Mouse (Mus musculus) monocyte, adult 59 days (primary cell): ENCODE measurements around the gene Lmod1. TPM values are rescaled to one million over a fixed set of nuclear protein-coding genes. Genes with fewer than 3 reads are reported as not detected.

ENCODE experiments used
- total RNA-seq, 2 experiments: library from RNA; stranded (reverse); gene quantifications; one replicate each; pipeline ENCODE4 v1.2.4; 2023

Gene Lmod1
- total RNA-seq = not detected

GRCm38 (mm10) chr1:135324571-135324970 is at the start of gene Lmod1:
Gene Lmod1 (plus strand): TSS chr1:135324807.

DNA sequence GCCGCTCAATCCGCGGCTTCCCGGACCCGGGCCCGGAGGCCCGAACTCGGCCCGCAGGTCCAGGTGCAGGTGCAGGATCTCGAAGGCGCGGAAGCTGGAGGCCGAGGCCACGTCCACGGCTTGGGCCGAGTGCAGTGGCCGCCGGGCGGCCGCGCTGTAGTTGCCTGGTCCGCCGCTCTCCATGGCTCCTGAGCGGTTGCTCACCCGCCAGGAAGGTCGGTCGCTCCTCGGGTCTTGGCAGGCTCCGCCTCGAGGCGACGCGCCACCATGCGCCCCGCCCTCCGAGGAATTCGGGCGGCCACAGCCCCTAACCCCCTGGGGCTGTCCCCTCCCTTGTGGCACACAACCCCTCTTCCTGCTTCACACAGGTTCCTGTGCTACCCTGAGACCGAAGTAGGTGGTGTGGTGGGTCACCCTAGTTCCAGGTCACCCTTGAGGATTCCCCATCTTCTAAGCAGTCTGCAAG is 40.7 kb upstream of the Lmod1 start, which contains the start of gene Rnpep:
Gene Rnpep, minus strand, starts transcription at position 259 of the 466 bp plus-strand sequence.

DNA sequence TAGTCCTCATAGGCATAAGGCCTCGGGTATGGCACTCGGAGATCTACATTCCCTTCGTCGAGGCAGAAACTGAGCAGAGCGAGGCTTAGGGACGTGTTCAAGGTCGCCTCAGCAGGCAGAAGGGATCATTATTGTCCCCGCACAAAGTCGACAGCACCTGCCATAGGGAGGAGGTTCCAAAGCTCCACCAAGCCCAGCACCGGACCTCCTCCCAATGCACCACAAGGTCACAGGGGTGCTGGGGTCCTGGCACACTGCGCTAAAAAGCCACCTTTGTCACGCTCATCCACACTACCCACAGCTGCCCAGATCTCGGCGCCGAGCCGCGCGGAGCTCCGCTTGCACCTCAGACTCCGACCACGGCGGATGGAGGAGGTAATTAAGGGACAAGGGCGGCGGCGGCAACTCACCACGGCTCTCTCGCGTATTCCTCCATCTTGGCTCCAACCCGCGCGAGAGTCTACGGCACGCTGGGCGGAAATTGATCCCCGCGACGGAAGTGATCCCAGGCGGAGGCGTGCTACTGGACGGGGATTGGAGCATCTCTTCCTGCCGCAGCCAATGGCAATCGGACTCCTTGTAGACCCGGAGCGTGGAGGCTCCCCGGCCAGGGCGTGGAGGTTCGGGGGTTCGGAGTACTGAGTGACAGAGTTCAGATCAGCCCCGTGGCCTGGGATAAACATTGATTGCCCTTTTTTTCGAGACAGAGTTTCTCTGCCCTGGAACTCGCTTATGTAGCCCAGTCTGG is 11.1 kb upstream of the Lmod1 start, which contains the start of gene Timm17a:
Gene Timm17a, minus strand, starts transcription at position 495 of the 748 bp plus-strand sequence.

GRCm38 (mm10) chr1:135374868-135375581 is 50.4 kb downstream of the Lmod1 start, which contains the start of gene Shisa4:
Gene Shisa4 (minus strand): TSS chr1:135375237.

Other genes with a start within 250 kb of the Lmod1 start
- gene Lgr6, start 219.5 kb upstream of the Lmod1 start, total RNA-seq = not detected
- gene Ptpn7, start 192.1 kb upstream of the Lmod1 start, total RNA-seq = 10 to 100 TPM; 13.2 to 15.3 TPM
- gene Arl8a, start 178.0 kb upstream of the Lmod1 start, total RNA-seq = 100 to 1,000 TPM; 162 to 177 TPM
- not detected for gene Gpr37l1, start 157.1 kb upstream of the Lmod1 start, total RNA-seq
- gene Elf3, start 66.2 kb upstream of the Lmod1 start, total RNA-seq = not detected
- 100 to 1,000 TPM; 160 to 174 TPM for gene Rnpep, start 40.7 kb upstream of the Lmod1 start, total RNA-seq
- 10 to 100 TPM; 36.8 to 37.1 TPM for gene Timm17a, start 11.0 kb upstream of the Lmod1 start, total RNA-seq
- gene Shisa4, start 50.4 kb downstream of the Lmod1 start, total RNA-seq = under 1 TPM in 1 of 2 experiments, not detected in 1; 0.76 TPM
- gene Ipo9, start 105.7 kb downstream of the Lmod1 start, total RNA-seq = 10 to 100 TPM; 51.6 to 59.0 TPM